ENCODE assay signal across 22 mouse cellular contexts in the genomic region with DNA sequence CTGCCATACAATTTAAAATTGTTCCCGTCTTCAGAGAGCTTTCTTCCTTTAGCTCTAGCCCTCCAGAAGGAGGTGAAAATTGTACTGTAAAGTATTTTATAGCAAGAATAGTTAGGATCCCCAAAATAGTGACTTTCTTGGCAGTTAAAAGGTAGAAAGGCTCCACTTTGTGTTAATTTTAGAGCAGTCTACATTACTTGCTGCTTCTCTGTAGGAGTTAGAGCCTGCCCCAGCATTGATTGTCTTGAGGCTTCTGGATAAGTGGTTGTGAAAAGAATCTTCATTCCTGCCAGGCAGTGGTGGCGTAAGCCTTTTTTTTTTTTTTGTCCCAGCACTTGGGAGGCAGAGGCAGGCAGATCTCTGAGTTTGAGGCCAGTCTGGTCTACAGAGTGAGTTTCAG. TPM values are rescaled to one million over a fixed set of nuclear protein-coding genes. Genes with fewer than 3 reads are reported as not detected.
A peak's percentile ranks its signal among the peaks of the same experiment; 100 is the strongest.
DNase-seq lines count a peak whose midpoint lies in the region; ATAC-seq and TF ChIP-seq lines count a peak whose summit lies in the region.
"Had no signal": no experiment of that assay in that cellular context is flagged by ENCODE, and none has a peak within 500 bp of the region (broad histone marks: within the 10 kb centered on the region; RNA-seq: fewer than 3 reads in every experiment).

No protein-coding gene starts in this region.

- no peak for TF ChIP-seq POLR2A in MEL (IDR thresholded peaks at IDR 0.05; ENCODE audit: control insufficient read depth in 1 of 2, insufficient read depth in 1 of 2, low read depth in 1 of 2, low read length in 2 of 2, poor library complexity in 1 of 2)

- peaks cover 0 to 34% of the 10 kb centered on the region in 2 experiments; a peak in 2 of 4 replicates for H3K36me3 ChIP-seq in MEL (ENCODE audit: control insufficient read depth in 1 of 2, insufficient read depth in 2 of 2, low read length in 2 of 2)
- H3K36me3 ChIP-seq in intestine, embryonic 15.5 days: no peaks in the 10 kb centered on the region
- H3K36me3 ChIP-seq: embryonic facial prominence, embryonic 12.5 days; forebrain, embryonic 15.5 days had no signal

- H3K27ac ChIP-seq in MEL (ENCODE audit: control insufficient read depth, low read depth, low read length): no peak overlapping the region
- H3K27ac ChIP-seq in intestine, embryonic 15.5 days: no peak overlapping the region
- H3K27ac ChIP-seq: embryonic facial prominence, embryonic 10.5 days; embryonic facial prominence, embryonic 12.5 days; forebrain, embryonic 13.5 days; forebrain, embryonic 15.5 days had no signal

- H3K4me3 ChIP-seq in MEL (ENCODE audit: control insufficient read depth in 1 of 2, insufficient read depth in 1 of 2, low read depth in 2 of 2, low read length in 2 of 2): no peak overlapping the region
- no peak overlapping the region for H3K4me3 ChIP-seq in intestine, embryonic 15.5 days (replicated peaks)
- H3K4me3 ChIP-seq: embryonic facial prominence, embryonic 10.5 days; embryonic facial prominence, embryonic 12.5 days; forebrain, embryonic 13.5 days; forebrain, embryonic 15.5 days had no signal

- no peaks in the 10 kb centered on the region for H3K27me3 ChIP-seq in MEL (ENCODE audit: control insufficient read depth in 1 of 2, insufficient read depth in 2 of 2, low read length in 2 of 2)
- no peaks in the 10 kb centered on the region for H3K27me3 ChIP-seq in intestine, embryonic 15.5 days (replicated peaks)
- H3K27me3 ChIP-seq: CH12.LX; embryonic facial prominence, embryonic 12.5 days; forebrain, embryonic 13.5 days; forebrain, embryonic 15.5 days had no signal

- H3K4me2 ChIP-seq in intestine, embryonic 15.5 days (replicated peaks): no peak overlapping the region
- H3K4me2 ChIP-seq: embryonic facial prominence, embryonic 12.5 days; forebrain, embryonic 13.5 days; forebrain, embryonic 15.5 days had no signal

- H3K9ac ChIP-seq in MEL (ENCODE audit: control insufficient read depth, low read depth, low read length, poor library complexity, severe bottlenecking): no peak overlapping the region
- no peak overlapping the region for H3K9ac ChIP-seq in intestine, embryonic 15.5 days
- H3K9ac ChIP-seq: embryonic facial prominence, embryonic 12.5 days; forebrain, embryonic 13.5 days; forebrain, embryonic 15.5 days; forebrain, postnatal 0 days had no signal

- 97% methylated on average over 2 of the region's 2 CpGs for WGBS in intestine, embryonic 15.5 days

- H3K4me1 ChIP-seq in MEL (ENCODE audit: control insufficient read depth in 1 of 2, insufficient read depth in 2 of 2, low read length in 2 of 2): peaks cover 8 to 16% of the 10 kb centered on the region in 2 experiments
- peaks cover 5% of the 10 kb centered on the region; the same call in 1 of the 2 replicates for H3K4me1 ChIP-seq in intestine, embryonic 15.5 days (replicated peaks)

- DNase-seq in frontal cortex, postnatal 25 days (ENCODE audit: low spot score in 2 of 2): no peak
- no peak for DNase-seq in MEL (ENCODE audit: low read depth, low spot score)
- peak; percentile 79 for DNase-seq in telencephalon, adult 2 months (ENCODE audit: low read depth, low spot score)
- DNase-seq: adrenal gland, adult 2 months; adrenal gland, postnatal 10 days; adrenal gland, postnatal 25 days; B cell, adult 2 months; cerebellum, adult 11-12 months; cerebellum, adult 2 months; cerebellum, adult 9-10 months; cerebellum, postnatal 10 days; cerebellum, postnatal 25 days; forebrain, postnatal 0 days had no signal

- TF ChIP-seq CTCF in MEL (IDR thresholded peaks at IDR 0.05 in 2 of 3, conservative IDR thresholded peaks at IDR 0.05 in 1 of 3; ENCODE audit: control insufficient read depth in 1 of 3, insufficient read depth in 1 of 3, low read depth in 2 of 3, low read length in 3 of 3, poor library complexity in 1 of 3, severe bottlenecking in 1 of 3): no peak

- TF ChIP-seq RAD21 in MEL (IDR thresholded peaks at IDR 0.05; ENCODE audit: low read depth, low read length): no peak

- TF ChIP-seq EP300 in MEL (IDR thresholded peaks at IDR 0.05; ENCODE audit: low read depth in 1 of 2, low read length in 2 of 2): no peak

- H3K79me2 ChIP-seq in MEL (ENCODE audit: control insufficient read depth, insufficient read depth, low read length, poor library complexity): peaks cover 68% of the 10 kb centered on the region

- no peaks in the 10 kb centered on the region for H3K9me3 ChIP-seq in MEL (replicated peaks; ENCODE audit: insufficient read depth, low read length)
- H3K9me3 ChIP-seq in intestine, embryonic 15.5 days: no peaks in the 10 kb centered on the region
- H3K9me3 ChIP-seq: embryonic facial prominence, embryonic 10.5 days; embryonic facial prominence, embryonic 12.5 days; forebrain, embryonic 13.5 days; forebrain, embryonic 15.5 days; G1E had no signal

- ATAC-seq in frontal cortex, adult (ENCODE audit: low TSS enrichment): peak; percentile 95
- ATAC-seq in intestine, embryonic 15.5 days: no peak
- ATAC-seq: CD4-positive, CD25-positive, alpha-beta regulatory T cell, adult 4 months; forebrain, embryonic 13.5 days; forebrain, embryonic 15.5 days; forebrain, postnatal 0 days had no signal

TF ChIP-seq in MEL, 35 proteins besides CTCF, POLR2A, EP300 and RAD21:
- TF ChIP-seq ZNF384 (IDR thresholded peaks at IDR 0.05; ENCODE audit: low read depth, low read length): peak; percentile 22; the same call in 1 of the 2 replicates
- no peak for TF ChIP-seq SIN3A (IDR thresholded peaks at IDR 0.05; ENCODE audit: low read length)
- TF ChIP-seq GABPA (IDR thresholded peaks at IDR 0.05; ENCODE audit: low read depth, low read length): no peak

RNA-seq across cellular contexts. Expression of gene Nfatc3, which starts 8.1 kb away (rescaled TPM):
- total RNA-seq in MEL (2012; rRNA removed): 14.4 and 16.9 TPM in 2 replicates
- 10 to 100 TPM; 50.2 to 59.3 TPM for polyA plus RNA-seq in MEL (2012; ENCODE audit: insufficient read depth in 1 of 2, insufficient read length in 2 of 2, low read depth in 1 of 2, low replicate concordance in 2 of 2, missing spikeins in 1 of 2)
- polyA plus RNA-seq in intestine, embryonic 15.5 days (2015; fragmentation: Nextera tagmentation; extraction: Ambion mirVana): 6.0 and 6.2 TPM in 2 replicates

RNA-seq across cellular contexts. Expression of gene Ddx28, which starts 55.0 kb away (rescaled TPM):
- 23.4 and 29.9 TPM in 2 replicates for total RNA-seq in MEL (2012; rRNA removed)
- polyA plus RNA-seq in MEL (2012; ENCODE audit: insufficient read depth in 1 of 2, insufficient read length in 2 of 2, low read depth in 1 of 2, low replicate concordance in 2 of 2, missing spikeins in 1 of 2): 10 to 100 TPM in 1 of 2 experiments, not detected in 1; 21.8 TPM
- polyA plus RNA-seq in intestine, embryonic 15.5 days (2015; fragmentation: Nextera tagmentation; extraction: Ambion mirVana): 14.2 and 15.5 TPM in 2 replicates
